Mouse (Mus musculus): ENCODE data around the gene Usp6nl. TPM values are rescaled to one million over a fixed set of nuclear protein-coding genes. Genes with fewer than 3 reads are reported as not detected.

Gene Usp6nl
- total RNA-seq, 2 experiments from 2014 or later = 13.1 to 13.5 TPM

DNA sequence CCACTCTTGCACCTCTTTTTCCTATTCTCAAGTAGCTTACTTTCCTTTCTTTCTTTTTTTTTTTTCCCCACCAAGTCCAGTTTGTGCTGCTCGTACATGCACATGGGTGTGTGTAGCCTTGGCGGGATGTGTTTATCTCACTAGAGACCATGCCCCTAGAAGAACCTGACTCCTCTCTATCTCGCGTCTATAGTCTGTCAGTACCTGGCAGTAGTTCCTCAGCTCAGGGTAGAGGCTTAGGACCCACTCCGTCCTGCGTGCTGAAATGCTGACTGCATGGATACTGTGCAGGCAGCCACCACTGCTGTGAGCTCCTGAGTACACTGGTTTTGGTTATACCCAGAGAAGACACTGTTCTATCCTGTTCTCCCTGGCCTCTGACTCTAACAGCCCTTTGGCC lies 69.5 kb downstream of the Usp6nl start:
- no peak for TF ChIP-seq CTCF (conservative IDR thresholded peaks at IDR 0.05)
- no peak for DNase-seq (ENCODE audit: low spot score in 2 of 2)
- no peak overlapping the region for H3K27ac ChIP-seq
- H3K4me3 ChIP-seq = no peak overlapping the region

DNA sequence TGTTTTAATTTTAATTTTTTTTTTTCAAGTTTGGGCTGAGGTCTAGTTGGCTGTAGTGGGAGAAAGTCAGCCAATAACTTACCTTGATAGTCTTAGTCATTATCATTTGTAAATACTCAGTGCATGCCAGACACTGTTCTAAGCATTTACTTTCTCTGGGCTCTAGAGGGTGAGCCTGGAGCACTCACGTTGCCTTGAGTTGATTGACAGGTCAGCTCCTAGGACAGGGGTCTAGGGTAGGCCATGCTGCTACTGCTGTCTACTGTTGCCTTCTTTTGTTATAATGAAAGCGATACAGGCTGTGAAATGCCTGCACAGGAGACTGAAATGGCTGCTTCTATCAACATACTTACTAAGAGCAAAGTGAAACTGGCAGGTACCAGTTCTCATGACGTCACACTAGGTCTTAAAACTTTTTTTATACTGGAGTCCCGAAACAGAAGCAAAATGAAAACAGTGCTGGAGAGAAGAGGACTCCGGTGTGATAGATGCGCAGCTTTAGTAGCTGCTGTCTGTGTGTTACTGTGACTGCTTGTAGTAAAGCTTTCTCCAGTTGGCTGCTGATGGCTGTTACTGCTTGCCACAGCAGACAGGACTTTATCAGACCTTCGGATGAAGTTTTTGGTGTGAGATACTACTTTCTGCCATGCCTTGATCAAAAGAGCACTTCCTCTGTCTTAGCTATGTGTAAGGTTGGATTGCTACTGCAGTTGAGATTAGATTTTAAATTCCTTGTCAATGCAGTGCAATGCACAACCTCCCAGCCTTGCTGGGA lies 73.6 kb downstream of the Usp6nl start:
- Histone ChIP-seq H3K4me3 (no peak overlapping the region), H3K27ac (no peak overlapping the region)
- TF ChIP-seq CTCF (conservative IDR thresholded peaks at IDR 0.05) = no peak
- no peak for DNase-seq (ENCODE audit: low spot score in 2 of 2)

DNA sequence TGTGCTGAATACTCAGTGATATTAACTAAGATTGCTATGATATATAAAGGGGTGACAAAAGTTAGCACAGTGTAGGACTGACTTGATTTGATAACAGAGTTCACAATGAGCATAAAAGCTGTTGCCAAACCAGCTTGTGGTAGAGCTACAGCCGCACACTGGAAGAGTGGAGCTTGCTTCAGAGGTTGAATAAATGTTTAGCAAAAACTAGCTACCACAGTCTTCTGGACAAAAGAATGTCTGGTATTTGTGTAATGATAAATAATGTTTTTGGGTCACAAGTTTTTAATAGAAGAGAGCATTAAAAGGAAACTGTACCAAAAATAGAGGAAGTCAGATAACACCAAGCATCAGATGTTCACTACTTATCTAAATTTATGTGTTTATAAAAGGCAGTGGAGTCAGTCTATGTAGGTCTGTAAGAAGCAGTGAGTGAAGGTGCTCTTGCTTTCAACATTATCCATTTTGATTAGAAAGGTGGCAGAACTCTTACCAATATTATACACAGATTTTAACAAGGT lies 74.2 kb downstream of the Usp6nl start:
- TF ChIP-seq CTCF (conservative IDR thresholded peaks at IDR 0.05) = no peak
- no peak overlapping the region for H3K4me3 ChIP-seq
- DNase-seq (ENCODE audit: low spot score in 2 of 2) = no peak
- H3K27ac ChIP-seq = no peak overlapping the region

- no peak overlapping the region for H3K4me3 ChIP-seq
- no peak overlapping the region for H3K27ac ChIP-seq
- no peak for TF ChIP-seq CTCF (conservative IDR thresholded peaks at IDR 0.05)
- DNase-seq (ENCODE audit: low spot score in 2 of 2) = no peak
Measured at GRCm38 (mm10) chr2:6397166-6397565, 74.7 kb downstream of the Usp6nl start.

DNA sequence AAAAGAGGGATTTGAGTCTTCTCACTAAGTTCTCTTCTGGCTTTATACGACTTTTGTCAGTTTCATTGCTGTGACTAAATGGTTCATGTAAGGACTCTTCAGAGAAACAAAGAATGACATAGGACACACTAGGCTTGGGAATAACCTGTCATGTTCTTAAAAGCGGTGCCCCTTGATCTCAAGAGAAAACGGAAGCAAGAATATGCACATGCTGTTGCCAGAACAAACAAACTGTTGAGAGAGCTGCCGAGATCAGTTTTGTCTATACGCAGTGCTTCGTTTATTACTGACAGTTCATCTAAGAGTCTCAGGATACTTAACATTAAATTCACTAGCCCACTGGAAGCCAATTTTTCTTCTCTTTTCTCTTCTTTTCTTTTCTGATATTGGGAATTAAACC lies 76.4 kb downstream of the Usp6nl start:
- no peak for DNase-seq (ENCODE audit: low spot score in 2 of 2)
- TF ChIP-seq CTCF (conservative IDR thresholded peaks at IDR 0.05) = no peak
- no peak overlapping the region for H3K27ac ChIP-seq
- H3K4me3 ChIP-seq = no peak overlapping the region

DNA sequence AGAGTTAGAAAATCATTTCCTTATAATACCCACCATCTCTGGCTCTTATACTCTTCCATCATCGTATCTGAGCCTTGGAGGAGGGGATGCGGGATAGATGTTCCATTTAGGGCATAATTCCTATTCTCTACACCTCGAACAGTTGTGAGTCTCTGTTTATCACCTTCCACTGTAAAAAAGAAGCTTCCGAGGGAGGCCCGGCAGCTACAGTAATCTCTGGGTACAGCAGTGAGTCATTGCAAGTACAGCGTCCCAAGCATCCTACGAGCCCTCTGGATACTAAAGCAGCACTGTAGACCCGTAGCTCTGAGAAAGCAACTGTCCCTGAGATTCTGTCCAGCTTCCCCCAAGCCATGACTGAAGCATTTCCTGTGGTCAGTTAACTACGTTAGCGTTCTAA lies 78.6 kb downstream of the Usp6nl start:
- Histone ChIP-seq H3K4me3 (no peak overlapping the region), H3K27ac (0 out of 2 replicates have a peak overlapping the region, but pooled peaks have one; percentile 18)
- TF ChIP-seq CTCF (conservative IDR thresholded peaks at IDR 0.05) = no peak
- DNase-seq (ENCODE audit: low spot score in 2 of 2) = no peak

DNA sequence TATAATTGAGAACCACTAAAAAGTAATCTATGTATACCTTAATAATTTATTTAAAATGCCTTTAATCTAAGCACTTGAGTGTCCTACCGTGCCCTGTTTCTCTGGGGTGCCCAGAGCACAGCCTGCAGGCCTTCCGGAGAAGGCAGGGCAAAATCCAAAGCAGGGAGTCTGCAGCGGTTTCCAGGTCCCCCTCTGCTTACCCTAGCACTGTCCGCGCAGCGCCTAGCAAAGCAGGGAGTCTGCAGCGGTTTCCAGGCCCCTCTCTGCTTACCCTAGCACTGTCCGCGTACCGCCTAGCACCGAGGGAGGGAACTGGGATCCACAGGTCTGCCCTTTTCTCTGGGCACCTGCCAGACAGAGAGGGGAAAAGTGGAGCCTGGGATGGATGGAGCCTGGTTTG lies 80.9 kb downstream of the Usp6nl start:
- peak; percentile 49 for TF ChIP-seq CTCF (conservative IDR thresholded peaks at IDR 0.05)
- Histone ChIP-seq H3K27ac (no peak overlapping the region), H3K4me3 (no peak overlapping the region)
- DNase-seq (ENCODE audit: low spot score in 2 of 2) = no peak

- Histone ChIP-seq H3K27ac (no peak overlapping the region), H3K4me3 (no peak overlapping the region)
- no peak for TF ChIP-seq CTCF (conservative IDR thresholded peaks at IDR 0.05)
- no peak for DNase-seq (ENCODE audit: low spot score in 2 of 2)
Measured at GRCm38 (mm10) chr2:6403991-6404390, 81.5 kb downstream of the Usp6nl start.

DNA sequence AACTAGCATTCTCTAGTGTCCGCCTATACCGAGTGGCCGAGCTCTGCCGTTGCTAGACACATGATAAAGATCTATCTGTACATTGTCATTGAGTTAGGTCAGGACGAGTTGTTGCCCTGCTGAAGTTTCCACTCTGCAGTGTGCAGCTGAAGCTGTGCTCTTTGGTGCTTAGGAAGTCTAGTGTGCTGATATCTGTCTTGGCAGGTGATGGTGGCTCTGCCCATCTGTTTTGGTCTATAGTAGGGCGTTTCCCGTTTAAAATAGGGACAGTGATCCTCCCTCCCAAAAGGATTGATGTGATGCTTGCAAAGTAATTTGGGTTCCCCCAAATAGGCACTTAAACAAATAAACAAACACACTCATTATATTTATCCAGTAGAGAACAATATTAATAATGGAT lies 82.2 kb downstream of the Usp6nl start:
- no peak for DNase-seq (ENCODE audit: low spot score in 2 of 2)
- no peak overlapping the region for H3K4me3 ChIP-seq
- H3K27ac ChIP-seq = no peak overlapping the region
- no peak for TF ChIP-seq CTCF (conservative IDR thresholded peaks at IDR 0.05)

GRCm38 (mm10) chr2:6405059-6406033 lies 82.9 kb downstream of the Usp6nl start:
- TF ChIP-seq CTCF (conservative IDR thresholded peaks at IDR 0.05) = peak; percentile 94
- Histone ChIP-seq H3K4me3 (no peak overlapping the region), H3K27ac (no peak overlapping the region)
- peak; percentile 77 to 82 for DNase-seq (ENCODE audit: low spot score in 2 of 2)

DNA sequence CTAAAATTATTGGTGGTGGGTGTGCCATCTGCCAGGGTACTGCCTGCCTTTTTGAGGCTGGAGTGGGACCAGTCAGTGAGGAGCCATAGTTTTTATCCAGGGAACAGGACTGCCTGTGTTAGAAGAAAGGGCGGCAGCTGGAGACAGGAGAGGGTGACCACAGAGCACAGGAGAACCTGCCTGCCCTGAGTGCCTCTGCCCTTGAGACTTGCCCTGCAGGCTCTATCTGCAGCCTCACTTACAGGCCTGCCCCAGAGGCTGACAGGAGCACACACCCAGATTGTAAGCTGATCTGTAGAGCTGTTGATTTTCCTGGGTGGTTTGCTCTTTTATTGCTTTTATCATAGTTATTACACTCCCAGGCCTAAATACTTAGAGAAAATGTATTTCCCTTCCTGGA lies 85.2 kb downstream of the Usp6nl start:
- DNase-seq (ENCODE audit: low spot score in 2 of 2) = no peak
- no peak overlapping the region for H3K27ac ChIP-seq
- no peak for TF ChIP-seq CTCF (conservative IDR thresholded peaks at IDR 0.05)
- H3K4me3 ChIP-seq = no peak overlapping the region

DNA sequence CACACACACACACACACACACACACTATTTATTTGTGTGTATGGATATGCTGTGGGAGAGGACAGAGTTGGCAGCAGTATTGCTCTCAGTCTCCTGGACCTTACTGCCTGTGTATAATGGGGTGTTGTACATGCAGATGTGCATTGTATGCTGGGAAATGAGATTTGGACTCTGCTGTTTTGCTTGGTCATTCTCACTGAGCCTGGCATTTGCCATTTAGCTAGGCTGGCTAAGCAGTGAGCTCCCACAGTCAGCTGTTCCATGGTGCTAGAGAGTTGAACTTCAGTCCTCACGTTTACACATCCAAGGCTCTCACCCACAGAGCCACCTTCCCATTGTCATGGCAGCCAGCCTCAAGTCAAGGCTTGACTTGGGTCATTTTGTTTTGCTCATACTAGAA lies 90.2 kb downstream of the Usp6nl start:
- no peak for TF ChIP-seq CTCF (conservative IDR thresholded peaks at IDR 0.05)

DNA sequence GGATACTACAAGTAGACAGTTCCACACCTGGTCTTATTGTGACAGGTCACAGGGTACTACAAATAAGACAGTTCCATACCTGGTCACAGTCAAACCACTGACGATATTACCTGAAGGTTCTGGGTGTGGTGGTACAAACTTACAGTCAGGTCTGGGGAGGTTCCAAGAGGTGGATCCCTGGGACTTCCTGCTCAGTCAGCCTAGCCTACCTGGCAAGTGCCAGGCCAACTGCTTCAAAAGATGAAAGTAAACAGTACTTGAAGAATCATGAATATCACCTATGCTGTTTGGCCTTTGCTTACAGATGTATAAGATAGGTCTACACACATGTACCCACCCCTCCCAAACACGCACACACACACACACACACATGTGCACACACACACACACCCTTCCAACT lies 91.3 kb downstream of the Usp6nl start:
- H3K27ac ChIP-seq = no peak overlapping the region
- no peak for TF ChIP-seq CTCF (conservative IDR thresholded peaks at IDR 0.05)
- DNase-seq (ENCODE audit: low spot score in 2 of 2) = no peak
- H3K4me3 ChIP-seq = no peak overlapping the region

More for the DNA sequence above, 90.2 kb downstream of the Usp6nl start:
- Histone ChIP-seq H3K27ac (no peak overlapping the region), H3K4me3 (no peak overlapping the region)
- no peak for DNase-seq (ENCODE audit: low spot score in 2 of 2)

Measured in layer of hippocampus, adult 2 months (tissue).